Mouse (Mus musculus): ENCODE data around the gene Tgm2. TPM values are rescaled to one million over a fixed set of nuclear protein-coding genes. Genes with fewer than 3 reads are reported as not detected.

Tgm2 gene
- polyA plus RNA-seq, 1 experiment from 2014 or later = 123 TPM

DNA sequence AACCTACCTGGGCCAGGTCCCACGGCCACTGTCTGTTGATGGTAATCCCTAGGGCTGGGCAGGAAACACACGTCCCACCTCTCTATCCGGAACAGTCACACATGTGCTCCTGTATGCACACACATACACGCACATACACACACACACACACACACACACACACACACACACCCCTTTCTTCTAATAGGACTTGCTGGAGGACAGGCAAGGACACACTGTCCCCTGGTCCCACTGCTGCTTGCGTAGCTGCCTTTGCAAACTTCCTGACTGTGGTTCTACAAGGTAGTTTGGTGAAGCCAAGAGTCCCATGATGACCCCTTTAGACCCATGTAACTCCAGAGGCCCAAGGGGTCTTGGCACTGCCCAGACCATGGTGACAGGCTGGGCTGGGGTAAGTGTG lies 5.6 kb downstream of the Tgm2 start:
- no peak for ATAC-seq (ENCODE audit: insufficient read depth, low FRiP score)
- H3K27ac ChIP-seq (ENCODE audit: low read length) = peak overlapping the region; percentile 54; the same call in 1 of the 2 replicates
- H3K4me2 ChIP-seq (ENCODE audit: low read depth, low read length) = no peak overlapping the region
- no peaks in the 10 kb centered on the region for H3K9me3 ChIP-seq (replicated peaks; ENCODE audit: control insufficient read depth, low read length)
- H3K4me1 ChIP-seq (ENCODE audit: control insufficient read depth, insufficient read depth, low read length) = peaks cover 44% of the 10 kb centered on the region
- H3K36me3 ChIP-seq (ENCODE audit: control insufficient read depth, insufficient read depth, low read length) = no peaks in the 10 kb centered on the region
- no peaks in the 10 kb centered on the region for H3K27me3 ChIP-seq (ENCODE audit: control insufficient read depth, insufficient read depth, low read length)
- no peak overlapping the region for H3K4me3 ChIP-seq (replicated peaks; ENCODE audit: low read length)
- 71% methylated on average over 5 of the region's 5 CpGs for WGBS
- no peak overlapping the region for H3K9ac ChIP-seq (ENCODE audit: low read length)

GRCm38 (mm10) chr2:158139628-158140027 lies 6.6 kb downstream of the Tgm2 start:
- H3K4me1 ChIP-seq (ENCODE audit: control insufficient read depth, insufficient read depth, low read length) = peaks cover 40% of the 10 kb centered on the region
- no peaks in the 10 kb centered on the region for H3K9me3 ChIP-seq (replicated peaks; ENCODE audit: control insufficient read depth, low read length)
- no peak overlapping the region for H3K4me2 ChIP-seq (ENCODE audit: low read depth, low read length)
- H3K27me3 ChIP-seq (ENCODE audit: control insufficient read depth, insufficient read depth, low read length) = no peaks in the 10 kb centered on the region
- no peaks in the 10 kb centered on the region for H3K36me3 ChIP-seq (ENCODE audit: control insufficient read depth, insufficient read depth, low read length)
- 54% methylated on average over 7 of the region's 7 CpGs for WGBS
- peak overlapping the region; percentile 57; the same call in 1 of the 2 replicates for H3K27ac ChIP-seq (ENCODE audit: low read length)
- H3K9ac ChIP-seq (ENCODE audit: low read length) = no peak overlapping the region; the same call in 1 of the 2 replicates
- ATAC-seq (ENCODE audit: insufficient read depth, low FRiP score) = peak; percentile 61; the same call in 1 of the 2 replicates
- no peak overlapping the region for H3K4me3 ChIP-seq (replicated peaks; ENCODE audit: low read length)

- no peaks in the 10 kb centered on the region for H3K27me3 ChIP-seq (ENCODE audit: control insufficient read depth, insufficient read depth, low read length)
- no peak overlapping the region for H3K27ac ChIP-seq (ENCODE audit: low read length)
- H3K4me3 ChIP-seq (replicated peaks; ENCODE audit: low read length) = no peak overlapping the region
- no peaks in the 10 kb centered on the region for H3K36me3 ChIP-seq (ENCODE audit: control insufficient read depth, insufficient read depth, low read length)
- ATAC-seq (ENCODE audit: insufficient read depth, low FRiP score) = no peak
- H3K4me1 ChIP-seq (ENCODE audit: control insufficient read depth, insufficient read depth, low read length) = peaks cover 40% of the 10 kb centered on the region
- no peak overlapping the region for H3K9ac ChIP-seq (ENCODE audit: low read length)
- no peaks in the 10 kb centered on the region for H3K9me3 ChIP-seq (replicated peaks; ENCODE audit: control insufficient read depth, low read length)
- H3K4me2 ChIP-seq (ENCODE audit: low read depth, low read length) = no peak overlapping the region
- 91% methylated on average over 9 of the region's 9 CpGs for WGBS
Measured at GRCm38 (mm10) chr2:158138778-158139177, 7.5 kb downstream of the Tgm2 start.

DNA sequence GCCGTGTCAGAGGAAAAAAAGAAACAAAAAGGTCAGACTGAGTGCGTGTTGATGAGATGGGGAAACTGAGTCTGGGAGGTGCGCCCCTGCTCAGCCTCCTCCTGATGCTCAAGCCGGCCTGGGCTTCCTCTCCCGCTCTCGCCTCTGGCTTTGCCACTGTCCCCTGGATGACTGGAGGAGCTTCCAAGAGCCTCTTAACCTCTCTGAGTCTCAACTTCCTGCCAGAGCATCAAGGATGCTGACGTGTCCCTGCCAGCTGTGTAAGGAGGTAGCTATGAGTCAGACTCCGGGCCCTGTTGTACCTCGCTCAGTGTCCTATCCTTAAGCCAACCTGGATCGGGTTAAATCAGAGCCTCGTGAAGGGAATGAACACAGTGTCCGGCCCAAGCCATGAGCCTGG lies 8.5 kb downstream of the Tgm2 start:
- no peak overlapping the region for H3K4me2 ChIP-seq (ENCODE audit: low read depth, low read length)
- no peak overlapping the region for H3K9ac ChIP-seq (ENCODE audit: low read length)
- 75% methylated on average over 12 of the region's 12 CpGs for WGBS
- no peak for ATAC-seq (ENCODE audit: insufficient read depth, low FRiP score)
- peaks cover 33% of the 10 kb centered on the region for H3K4me1 ChIP-seq (ENCODE audit: control insufficient read depth, insufficient read depth, low read length)
- no peaks in the 10 kb centered on the region for H3K36me3 ChIP-seq (ENCODE audit: control insufficient read depth, insufficient read depth, low read length)
- H3K27ac ChIP-seq (ENCODE audit: low read length) = no peak overlapping the region
- H3K4me3 ChIP-seq (replicated peaks; ENCODE audit: low read length) = no peak overlapping the region
- no peaks in the 10 kb centered on the region for H3K9me3 ChIP-seq (replicated peaks; ENCODE audit: control insufficient read depth, low read length)
- no peaks in the 10 kb centered on the region for H3K27me3 ChIP-seq (ENCODE audit: control insufficient read depth, insufficient read depth, low read length)

DNA sequence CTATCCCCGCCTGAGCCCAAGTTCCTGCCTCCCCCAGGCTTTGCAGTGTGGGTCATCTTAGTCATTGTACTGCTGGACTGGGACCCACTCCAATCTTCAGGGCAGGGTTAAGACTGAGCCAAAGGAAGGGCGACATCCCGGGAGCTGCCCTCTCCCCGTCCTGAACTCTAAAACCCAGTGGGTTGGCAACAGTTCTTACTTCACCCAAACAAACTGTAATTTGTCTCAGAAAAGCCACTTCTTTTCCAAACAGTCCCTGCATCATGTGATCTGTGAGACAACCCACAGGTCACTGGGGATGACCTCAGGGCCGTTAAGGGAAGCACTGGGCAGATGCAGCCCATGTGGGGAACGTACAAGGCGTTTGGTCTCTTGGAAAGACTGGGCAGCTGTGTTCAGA lies 10.0 kb downstream of the Tgm2 start:
- H3K4me1 ChIP-seq (ENCODE audit: control insufficient read depth, insufficient read depth, low read length) = peaks cover 18% of the 10 kb centered on the region
- H3K27ac ChIP-seq (ENCODE audit: low read length) = no peak overlapping the region
- H3K9me3 ChIP-seq (replicated peaks; ENCODE audit: control insufficient read depth, low read length) = no peaks in the 10 kb centered on the region
- WGBS = 36% methylated on average over 7 of the region's 7 CpGs
- H3K9ac ChIP-seq (ENCODE audit: low read length) = no peak overlapping the region
- no peaks in the 10 kb centered on the region for H3K27me3 ChIP-seq (ENCODE audit: control insufficient read depth, insufficient read depth, low read length)
- H3K36me3 ChIP-seq (ENCODE audit: control insufficient read depth, insufficient read depth, low read length) = no peaks in the 10 kb centered on the region
- ATAC-seq (ENCODE audit: insufficient read depth, low FRiP score) = peak; percentile 33; the same call in 1 of the 2 replicates
- no peak overlapping the region for H3K4me2 ChIP-seq (ENCODE audit: low read depth, low read length)
- no peak overlapping the region for H3K4me3 ChIP-seq (replicated peaks; ENCODE audit: low read length)

DNA sequence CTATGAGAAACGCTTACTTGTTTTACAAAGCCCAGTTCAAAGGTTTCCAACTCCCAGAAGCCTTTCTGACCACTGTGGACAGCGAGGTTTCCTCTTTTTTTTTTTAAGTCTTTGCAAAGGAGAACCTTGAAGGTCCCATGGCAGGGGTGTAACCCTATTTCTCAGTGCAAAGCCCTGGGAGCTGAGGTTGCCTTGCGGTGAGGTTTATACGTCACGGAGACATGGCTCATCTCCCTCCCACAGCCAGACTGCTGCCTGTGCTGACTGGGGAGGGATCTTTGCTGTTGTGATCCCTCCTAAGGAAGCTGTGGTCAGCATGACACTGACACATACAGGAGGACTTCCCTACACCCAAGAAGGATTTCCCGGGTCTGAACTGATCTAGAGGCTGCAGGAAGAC lies 13.2 kb downstream of the Tgm2 start:
- H3K4me2 ChIP-seq (ENCODE audit: low read depth, low read length) = no peak overlapping the region
- H3K9ac ChIP-seq (ENCODE audit: low read length) = no peak overlapping the region

GRCm38 (mm10) chr2:158132320-158132719 lies 13.9 kb downstream of the Tgm2 start:
- no peaks in the 10 kb centered on the region for H3K27me3 ChIP-seq (ENCODE audit: control insufficient read depth, insufficient read depth, low read length)
- peaks cover 8% of the 10 kb centered on the region; the same call in 1 of the 2 replicates for H3K36me3 ChIP-seq (ENCODE audit: control insufficient read depth, insufficient read depth, low read length)
- H3K9ac ChIP-seq (ENCODE audit: low read length) = no peak overlapping the region
- H3K4me1 ChIP-seq (ENCODE audit: control insufficient read depth, insufficient read depth, low read length) = peaks cover 9% of the 10 kb centered on the region
- H3K4me2 ChIP-seq (ENCODE audit: low read depth, low read length) = no peak overlapping the region
- 84% methylated on average over 10 of the region's 10 CpGs for WGBS
- H3K9me3 ChIP-seq (replicated peaks; ENCODE audit: control insufficient read depth, low read length) = no peaks in the 10 kb centered on the region
- no peak overlapping the region for H3K27ac ChIP-seq (ENCODE audit: low read length)
- H3K4me3 ChIP-seq (replicated peaks; ENCODE audit: low read length) = no peak overlapping the region
- no peak for ATAC-seq (ENCODE audit: insufficient read depth, low FRiP score)

More for the DNA sequence above, 13.2 kb downstream of the Tgm2 start:
- no peak for ATAC-seq (ENCODE audit: insufficient read depth, low FRiP score)
- WGBS = 74% methylated on average over 6 of the region's 6 CpGs
- Histone ChIP-seq H3K27me3 (ENCODE audit: control insufficient read depth, insufficient read depth, low read length) (no peaks in the 10 kb centered on the region), H3K4me1 (ENCODE audit: control insufficient read depth, insufficient read depth, low read length) (peaks cover 9% of the 10 kb centered on the region), H3K9me3 (replicated peaks; ENCODE audit: control insufficient read depth, low read length) (no peaks in the 10 kb centered on the region), H3K4me3 (replicated peaks; ENCODE audit: low read length) (no peak overlapping the region), H3K27ac (ENCODE audit: low read length) (no peak overlapping the region), H3K36me3 (ENCODE audit: control insufficient read depth, insufficient read depth, low read length) (peaks cover 4% of the 10 kb centered on the region; the same call in 1 of the 2 replicates)

DNA sequence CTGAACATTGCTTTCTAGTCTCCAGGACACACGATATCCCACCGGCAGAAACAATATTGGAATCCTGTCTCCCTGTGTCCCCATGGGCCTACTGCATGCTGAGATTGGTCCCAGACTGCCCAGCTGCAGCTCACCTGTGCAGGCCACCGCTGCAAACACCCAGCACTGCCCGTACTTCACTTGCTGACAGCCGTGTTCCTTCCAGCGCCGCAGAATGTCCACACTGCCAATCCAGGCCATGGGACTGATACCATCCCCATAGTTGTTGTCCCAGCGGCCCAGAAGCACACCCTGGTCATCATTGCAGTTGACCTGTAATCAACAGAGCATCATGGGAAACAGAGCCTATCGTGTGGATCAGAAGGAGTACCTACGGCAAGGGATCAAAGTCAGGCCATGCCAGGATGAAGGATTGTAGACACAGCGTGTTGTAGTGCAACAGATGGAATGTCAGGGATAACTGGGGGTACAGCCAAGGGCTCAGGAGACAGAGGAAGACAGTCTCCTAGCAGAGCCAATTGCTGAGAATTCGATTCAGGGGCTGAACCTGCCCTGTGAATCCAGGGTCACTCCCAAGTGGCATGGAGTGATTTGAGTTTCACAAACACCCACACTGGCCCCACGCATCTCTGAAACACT lies 14.9 kb downstream of the Tgm2 start:
- H3K4me3 ChIP-seq (replicated peaks; ENCODE audit: low read length) = no peak overlapping the region
- no peaks in the 10 kb centered on the region for H3K27me3 ChIP-seq (ENCODE audit: control insufficient read depth, insufficient read depth, low read length)
- H3K9me3 ChIP-seq (replicated peaks; ENCODE audit: control insufficient read depth, low read length) = no peaks in the 10 kb centered on the region
- WGBS = 85% methylated on average over 13 of the region's 13 CpGs
- H3K4me1 ChIP-seq (ENCODE audit: control insufficient read depth, insufficient read depth, low read length) = peaks cover 8% of the 10 kb centered on the region
- no peak for ATAC-seq (ENCODE audit: insufficient read depth, low FRiP score)
- no peak overlapping the region for H3K9ac ChIP-seq (ENCODE audit: low read length)
- H3K36me3 ChIP-seq (ENCODE audit: control insufficient read depth, insufficient read depth, low read length) = peaks cover 15% of the 10 kb centered on the region; the same call in 1 of the 2 replicates
- H3K27ac ChIP-seq (ENCODE audit: low read length) = no peak overlapping the region
- H3K4me2 ChIP-seq (ENCODE audit: low read depth, low read length) = no peak overlapping the region

- no peak overlapping the region for H3K4me2 ChIP-seq (ENCODE audit: low read depth, low read length)
- peak overlapping the region; percentile 30; the same call in 1 of the 2 replicates for H3K27ac ChIP-seq (ENCODE audit: low read length)
- H3K9me3 ChIP-seq (replicated peaks; ENCODE audit: control insufficient read depth, low read length) = no peaks in the 10 kb centered on the region
- 0 out of 2 replicates have a peak, but pooled peaks have one; percentile 54 for ATAC-seq (ENCODE audit: insufficient read depth, low FRiP score)
- H3K4me1 ChIP-seq (ENCODE audit: control insufficient read depth, insufficient read depth, low read length) = peaks cover 6% of the 10 kb centered on the region
- no peaks in the 10 kb centered on the region for H3K27me3 ChIP-seq (ENCODE audit: control insufficient read depth, insufficient read depth, low read length)
- no peak overlapping the region for H3K9ac ChIP-seq (ENCODE audit: low read length)
- no peak overlapping the region for H3K4me3 ChIP-seq (replicated peaks; ENCODE audit: low read length)
- peaks cover 19% of the 10 kb centered on the region; the same call in 1 of the 2 replicates for H3K36me3 ChIP-seq (ENCODE audit: control insufficient read depth, insufficient read depth, low read length)
- 44% methylated on average over 5 of the region's 5 CpGs for WGBS
Measured at GRCm38 (mm10) chr2:158130391-158130986, 15.7 kb downstream of the Tgm2 start.

All from stomach, embryonic 16.5 days (tissue).